Mouse (Mus musculus) megakaryocyte, adult 5-6 weeks (primary cell): ENCODE results near the gene Cst8. TPM values are rescaled to one million over a fixed set of nuclear protein-coding genes. Genes with fewer than 3 reads are reported as not detected.

Source experiments
- total RNA-seq, 2 experiments: library from RNA; stranded (forward) in 1 of 2; stranded (reverse) in 1 of 2; fragments of 153-499, 151-499 nt in 1 of 2; fragments of 221-1000, 200-1000 nt in 1 of 2; gene quantifications; 2 replicates each; pipeline versions ENCODE4 v1.2.3 to v1.2.4; 2015 to 2017

Cst8 gene
- total RNA-seq, 2 experiments from 2014 or later: not detected

Other genes with a start within 250 kb of the Cst8 start
- gene Nxt1, start 126.2 kb upstream of the Cst8 start, total RNA-seq (2015): 66.4 and 80.3 TPM in 2 replicates
- 26.9 and 39.4 TPM in 2 replicates for gene Nxt1, start 126.2 kb upstream of the Cst8 start, total RNA-seq (2017)
- 10.7 and 14.5 TPM in 2 replicates for gene Gzf1, start 117.8 kb upstream of the Cst8 start, total RNA-seq (2015)
- gene Gzf1, start 117.8 kb upstream of the Cst8 start, total RNA-seq (2017): 14.4 and 15.0 TPM in 2 replicates
- gene Napb, start 66.3 kb upstream of the Cst8 start, total RNA-seq (2015): 0.36 and 0.57 TPM in 2 replicates
- gene Napb, start 66.3 kb upstream of the Cst8 start, total RNA-seq (2017): 0.29 and 0.53 TPM in 2 replicates
- gene Cstl1, start 48.4 kb upstream of the Cst8 start, total RNA-seq (2015): not detected in 2 replicates
- gene Cstl1, start 48.4 kb upstream of the Cst8 start, total RNA-seq (2017): not detected in 2 replicates
- not detected in 2 replicates for gene Cst11, start 27.3 kb upstream of the Cst8 start, total RNA-seq (2015)
- gene Cst11, start 27.3 kb upstream of the Cst8 start, total RNA-seq (2017): not detected in 2 replicates
- not detected in 2 replicates for gene 8030411F24Rik, start 16.8 kb upstream of the Cst8 start, total RNA-seq (2015)
- gene 8030411F24Rik, start 16.8 kb upstream of the Cst8 start, total RNA-seq (2017): not detected in 2 replicates
- gene Cst12, start 9.4 kb upstream of the Cst8 start, total RNA-seq (2015): not detected in 2 replicates
- gene Cst12, start 9.4 kb upstream of the Cst8 start, total RNA-seq (2017): not detected in 2 replicates
- gene Cst13, start 21.3 kb downstream of the Cst8 start, total RNA-seq (2015): not detected in 2 replicates
- not detected in 2 replicates for gene Cst13, start 21.3 kb downstream of the Cst8 start, total RNA-seq (2017)
- not detected in 2 replicates for gene Cst9, start 36.4 kb downstream of the Cst8 start, total RNA-seq (2015)
- not detected in 2 replicates for gene Cst9, start 36.4 kb downstream of the Cst8 start, total RNA-seq (2017)
- gene 9230104L09Rik, start 66.3 kb downstream of the Cst8 start, total RNA-seq (2015): not detected in 2 replicates
- gene 9230104L09Rik, start 66.3 kb downstream of the Cst8 start, total RNA-seq (2017): not detected in 2 replicates
- 1,273 and 1,418 TPM in 2 replicates for gene Cst3, start 76.9 kb downstream of the Cst8 start, total RNA-seq (2015)
- gene Cst3, start 76.9 kb downstream of the Cst8 start, total RNA-seq (2017): 1,036 and 1,154 TPM in 2 replicates
- gene Gm1330, start 204.5 kb downstream of the Cst8 start, total RNA-seq (2015): not detected in 2 replicates
- not detected in 2 replicates for gene Gm1330, start 204.5 kb downstream of the Cst8 start, total RNA-seq (2017)
- gene Gm10750, start 218.5 kb downstream of the Cst8 start, total RNA-seq (2015): not detected in 2 replicates
- not detected in 2 replicates for gene Gm10750, start 218.5 kb downstream of the Cst8 start, total RNA-seq (2017)